Mouse (Mus musculus): ENCODE data around the gene Prr22.

GRCm38 (mm10) chr17:56729656-56730055, 40.4 kb upstream of the Prr22 start:
- no peak for TF ChIP-seq POLR2A (IDR thresholded peaks at IDR 0.05; ENCODE audit: low read depth, low read length)
- no peak for TF ChIP-seq CTCF (IDR thresholded peaks at IDR 0.05; ENCODE audit: extremely low read depth, insufficient read depth, insufficient read length, insufficient replicate concordance)

Measured in spleen, adult 2 months (tissue).